Mouse (Mus musculus): Measurements from ENCODE around the gene Mfrp.

DNA sequence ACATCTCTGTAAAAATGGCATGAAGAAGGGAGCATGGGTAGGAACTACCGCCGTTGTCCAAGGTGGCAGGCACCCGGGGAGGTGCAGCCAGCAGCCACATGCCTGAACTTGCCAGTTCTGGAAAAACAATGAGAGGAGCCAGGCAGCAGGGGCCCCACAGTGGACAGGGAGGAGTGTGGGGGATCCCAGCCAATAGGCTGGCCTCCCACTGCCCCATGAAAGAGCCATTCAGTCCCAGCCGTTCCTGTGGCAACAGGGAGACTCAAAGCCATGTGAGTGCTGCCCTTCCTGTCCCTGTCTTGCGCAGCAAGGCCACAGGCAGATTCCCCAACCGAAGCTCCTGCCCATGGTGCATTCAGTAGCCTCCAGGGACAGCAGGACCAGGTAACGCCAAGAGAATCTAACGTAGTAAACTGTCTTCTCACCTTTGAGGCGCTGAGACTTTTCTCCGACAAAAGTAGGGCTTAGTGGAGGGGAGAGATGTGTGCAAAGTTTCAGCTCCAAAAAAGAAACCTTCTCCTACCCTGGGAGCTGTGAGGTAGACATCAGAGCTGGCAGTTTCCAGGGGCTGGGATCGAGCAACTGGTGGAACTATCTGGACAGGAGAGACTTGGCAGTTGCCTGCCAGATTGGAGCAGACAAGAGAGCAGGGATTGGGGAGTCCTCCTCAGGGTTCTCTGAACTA lies 29.5 kb upstream of the Mfrp start:
- TF ChIP-seq CTCF (IDR thresholded peaks at IDR 0.05; ENCODE audit: borderline replicate concordance, extremely low read depth, insufficient read depth, insufficient read length) (no peak), POLR2A (IDR thresholded peaks at IDR 0.05; ENCODE audit: borderline replicate concordance, extremely low read depth, insufficient read depth, insufficient read length, poor library complexity, severe bottlenecking) (no peak)
